Mouse (Mus musculus) thymus, postnatal 0 days (tissue): ENCODE data around the gene Kcnk3. TPM values are rescaled to one million over a fixed set of nuclear protein-coding genes. Genes with fewer than 3 reads are reported as not detected.

Experiments
- DNase-seq: peaks from one replicate; pipeline ENCODE4 v3.0.0-alpha.2; 2015; ENCODE audit warnings: low spot score
- polyA plus RNA-seq: library from polyadenylated mRNA; unstranded; fragments of >200 nt; fragmentation: Nextera tagmentation; extraction: Ambion mirVana; gene quantifications from 2 replicates; pipeline ENCODE4 v1.2.1, GENCODE M21; 2015

The Kcnk3 gene
- 0.37 and 0.39 TPM in 2 replicates for polyA plus RNA-seq

- DNase-seq: peak; percentile 4
Observed at GRCm38 (mm10) chr5:30587681-30588300, at the start of gene Kcnk3. Gene Kcnk3 (plus strand): TSS chr5:30588170.

- no peak for DNase-seq
Observed at GRCm38 (mm10) chr5:30545698-30546097, 42.3 kb upstream of the Kcnk3 start, which contains the start of gene Cib4. Gene Cib4 (minus strand): TSS chr5:30545836.

DNA sequence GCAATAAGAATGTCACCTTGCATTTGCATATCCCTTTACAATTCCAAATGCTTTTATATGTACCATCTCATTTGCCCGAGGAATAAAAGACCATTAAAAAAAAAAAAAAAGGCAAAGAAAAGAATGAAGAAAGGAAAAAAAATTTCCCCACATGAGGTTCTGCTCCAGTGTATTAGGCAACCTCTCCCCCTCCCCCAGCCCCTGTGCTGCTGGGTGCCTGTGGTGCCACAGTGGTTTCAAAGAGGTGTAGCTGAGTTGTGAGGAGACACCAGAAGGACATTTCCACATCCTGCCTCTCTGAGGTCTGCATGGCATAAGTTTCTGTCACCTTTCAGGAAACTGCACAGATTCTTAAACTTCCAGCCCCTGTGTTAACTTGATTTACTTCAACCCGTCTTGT lies 39.3 kb upstream of the Kcnk3 start:
- DNase-seq: no peak

GRCm38 (mm10) chr5:30550334-30551021 lies 37.5 kb upstream of the Kcnk3 start:
- no peak for DNase-seq

DNA sequence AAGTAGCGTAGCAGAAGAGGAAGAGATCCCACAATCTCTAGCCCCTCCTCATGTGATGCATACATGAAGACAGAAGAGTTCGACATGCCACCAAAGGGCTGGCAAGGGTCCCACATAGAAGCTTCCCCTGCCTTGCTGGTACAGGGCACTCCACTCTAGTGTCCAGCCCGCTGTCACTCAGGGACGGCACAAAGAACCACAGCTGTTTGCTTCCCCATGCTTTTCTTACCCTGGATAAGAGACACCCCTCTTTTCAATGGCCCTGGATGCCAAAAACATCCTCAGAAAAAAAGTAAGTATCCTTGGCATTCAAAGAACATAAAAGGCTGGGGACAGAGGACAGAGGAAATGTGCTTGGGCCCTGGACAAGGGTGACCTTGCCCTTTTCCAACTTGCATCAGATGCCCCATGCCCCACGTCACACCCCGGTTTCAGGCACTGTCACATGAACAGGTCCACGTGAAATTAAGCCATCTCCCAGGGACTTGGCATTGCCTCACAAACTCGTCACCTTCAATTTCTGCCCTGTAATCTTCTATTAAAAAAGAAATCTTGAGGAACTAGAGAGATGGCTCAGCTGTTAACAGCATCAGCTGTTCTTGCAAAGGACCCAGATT lies 36.8 kb upstream of the Kcnk3 start:
- no peak for DNase-seq

GRCm38 (mm10) chr5:30552006-30552405 lies 36.0 kb upstream of the Kcnk3 start:
- DNase-seq: no peak

DNA sequence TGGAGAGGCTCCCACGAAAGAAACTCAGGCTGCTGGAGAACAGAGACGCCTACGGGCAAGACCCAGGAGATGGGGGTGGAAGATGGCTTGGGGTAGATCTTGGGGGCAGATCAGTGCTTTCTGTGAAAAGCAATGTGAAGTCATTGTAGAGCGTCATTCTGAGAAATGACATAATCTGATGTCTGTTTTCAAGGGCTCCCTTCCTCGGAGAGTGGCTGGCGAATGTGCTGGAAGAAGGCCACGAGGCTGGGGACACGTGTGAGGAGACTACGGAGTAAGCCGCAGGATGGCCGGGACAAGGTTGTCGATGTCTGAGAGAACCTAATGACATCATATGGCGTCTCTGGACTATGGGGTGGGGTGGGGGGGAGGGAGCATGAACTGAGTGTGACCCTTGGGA lies 34.0 kb upstream of the Kcnk3 start:
- no peak for DNase-seq

- no peak for DNase-seq
Observed at GRCm38 (mm10) chr5:30554981-30555380, 33.0 kb upstream of the Kcnk3 start.

- no peak for DNase-seq
Observed at GRCm38 (mm10) chr5:30556284-30556683, 31.7 kb upstream of the Kcnk3 start.

DNA sequence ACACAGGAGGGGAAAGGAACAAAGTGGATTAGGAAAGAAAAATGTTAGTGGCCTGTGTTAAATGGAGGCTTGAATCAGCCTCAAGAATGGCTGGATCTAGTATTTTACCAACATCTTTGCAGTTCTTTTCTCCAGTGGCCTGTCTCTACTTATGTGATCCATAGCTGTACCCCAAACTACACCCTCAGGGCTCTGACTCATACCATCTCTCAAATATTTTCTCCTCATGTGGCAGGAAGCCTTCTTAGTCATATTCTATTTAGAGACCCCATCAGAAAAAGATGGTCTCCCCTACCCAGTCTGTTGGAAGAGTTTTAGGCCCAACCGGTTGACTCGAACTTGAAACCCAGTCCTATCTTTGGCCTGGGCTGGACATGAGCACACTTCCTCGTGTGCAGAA lies 28.5 kb upstream of the Kcnk3 start:
- DNase-seq: no peak

- no peak for DNase-seq
Observed at GRCm38 (mm10) chr5:30559986-30560493, 27.9 kb upstream of the Kcnk3 start.

- no peak for DNase-seq
Observed at GRCm38 (mm10) chr5:30568479-30568878, 19.5 kb upstream of the Kcnk3 start.

- DNase-seq: no peak
Observed at GRCm38 (mm10) chr5:30571820-30572219, 16.1 kb upstream of the Kcnk3 start.

GRCm38 (mm10) chr5:30574367-30574766 lies 13.6 kb upstream of the Kcnk3 start:
- no peak for DNase-seq

DNA sequence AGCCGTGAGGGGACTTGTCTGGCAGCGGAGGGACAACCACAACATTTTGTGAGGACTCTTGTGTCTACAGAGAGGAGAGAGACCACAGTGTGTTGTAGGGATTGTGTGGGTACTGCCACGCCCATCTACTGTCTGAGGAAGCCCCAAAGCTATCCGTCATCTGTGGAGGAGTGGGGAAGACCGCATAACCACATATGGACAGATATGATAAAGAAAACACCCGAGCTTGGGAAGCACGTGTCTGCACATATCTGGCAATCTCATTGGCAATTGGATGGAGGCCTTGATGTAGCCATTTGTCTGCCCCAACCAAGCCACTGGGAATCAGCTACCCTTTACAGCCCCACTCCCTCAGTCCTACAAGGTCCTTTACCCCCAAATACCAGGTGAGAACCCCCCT lies 11.7 kb upstream of the Kcnk3 start:
- no peak for DNase-seq

DNA sequence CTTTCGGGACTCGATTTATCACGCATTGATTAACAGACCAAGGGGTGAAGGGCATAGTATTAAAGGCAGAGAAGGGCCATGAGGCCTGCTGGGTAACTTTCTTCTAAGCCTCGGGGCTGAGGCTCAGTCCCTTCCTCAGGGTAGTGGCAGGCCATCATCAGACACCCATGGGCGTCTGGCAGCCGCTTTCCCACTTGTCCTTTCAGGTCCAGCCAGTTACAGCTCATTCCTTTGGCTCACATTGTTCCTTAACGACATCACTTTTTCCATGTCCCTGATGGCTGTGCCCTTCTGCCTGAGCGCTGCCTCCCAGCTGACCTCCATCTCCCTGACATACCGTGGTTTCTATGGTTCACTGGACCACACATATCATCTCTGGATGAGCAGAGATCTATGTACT lies 10.7 kb upstream of the Kcnk3 start:
- DNase-seq: no peak

DNA sequence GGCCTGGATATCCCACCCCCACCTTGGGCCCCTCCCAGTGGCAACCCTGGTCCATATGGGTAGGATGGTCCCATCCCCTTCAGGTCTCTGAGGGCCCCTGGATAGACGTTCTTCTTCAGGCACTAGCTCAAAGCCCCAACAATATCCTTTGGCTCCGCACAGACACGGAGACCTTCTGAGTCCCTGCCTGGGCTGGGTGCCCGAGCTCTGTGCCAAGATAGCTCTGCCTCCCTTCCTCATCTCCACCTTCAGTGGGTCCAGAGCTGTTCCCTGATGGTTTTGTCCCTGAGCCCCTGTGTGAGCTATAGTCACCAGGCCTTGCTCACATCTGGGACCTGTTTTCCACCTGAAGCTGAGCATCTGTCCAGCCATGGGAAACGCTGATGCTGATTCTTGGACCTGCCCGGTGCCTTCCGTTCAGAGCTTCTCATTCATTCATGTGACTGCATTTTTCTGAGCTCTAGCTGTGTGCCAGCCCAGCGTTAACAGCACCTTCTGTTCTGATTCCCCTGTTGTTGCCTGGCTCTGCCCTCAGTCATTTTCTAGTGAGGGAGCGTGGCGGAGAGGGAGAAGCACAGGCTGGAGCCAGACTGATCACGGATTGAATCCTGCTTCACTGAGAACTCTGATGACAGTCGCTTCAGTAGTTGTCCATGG lies 10.2 kb upstream of the Kcnk3 start:
- DNase-seq: no peak

- no peak for DNase-seq
Observed at GRCm38 (mm10) chr5:30578445-30579080, 9.4 kb upstream of the Kcnk3 start.

DNA sequence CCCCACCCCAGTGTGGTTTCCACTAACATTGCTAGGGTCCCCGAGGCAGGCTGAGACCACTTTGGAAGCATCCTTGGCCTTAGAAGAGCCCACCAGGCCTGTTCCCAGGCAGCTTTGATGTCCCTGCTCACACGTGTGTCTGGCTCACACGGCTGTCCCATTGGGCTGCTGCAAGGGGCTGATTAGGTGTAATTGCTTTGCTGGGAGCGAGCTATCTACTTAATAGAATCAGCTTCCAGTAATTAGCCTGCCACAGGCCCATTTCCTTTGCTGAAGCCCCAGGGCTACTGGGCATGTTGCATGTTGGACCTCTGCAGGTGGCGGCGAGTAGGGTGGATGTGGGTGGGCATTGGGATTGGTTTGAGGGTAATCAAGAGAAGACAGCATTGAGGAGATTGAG lies 7.2 kb upstream of the Kcnk3 start:
- DNase-seq: no peak

GRCm38 (mm10) chr5:30582017-30582416 lies 6.0 kb upstream of the Kcnk3 start:
- no peak for DNase-seq

- DNase-seq: no peak
Observed at GRCm38 (mm10) chr5:30586616-30587015, 1.4 kb upstream of the Kcnk3 start.
